Mouse (Mus musculus): ENCODE data around the gene Thap3.

DNA sequence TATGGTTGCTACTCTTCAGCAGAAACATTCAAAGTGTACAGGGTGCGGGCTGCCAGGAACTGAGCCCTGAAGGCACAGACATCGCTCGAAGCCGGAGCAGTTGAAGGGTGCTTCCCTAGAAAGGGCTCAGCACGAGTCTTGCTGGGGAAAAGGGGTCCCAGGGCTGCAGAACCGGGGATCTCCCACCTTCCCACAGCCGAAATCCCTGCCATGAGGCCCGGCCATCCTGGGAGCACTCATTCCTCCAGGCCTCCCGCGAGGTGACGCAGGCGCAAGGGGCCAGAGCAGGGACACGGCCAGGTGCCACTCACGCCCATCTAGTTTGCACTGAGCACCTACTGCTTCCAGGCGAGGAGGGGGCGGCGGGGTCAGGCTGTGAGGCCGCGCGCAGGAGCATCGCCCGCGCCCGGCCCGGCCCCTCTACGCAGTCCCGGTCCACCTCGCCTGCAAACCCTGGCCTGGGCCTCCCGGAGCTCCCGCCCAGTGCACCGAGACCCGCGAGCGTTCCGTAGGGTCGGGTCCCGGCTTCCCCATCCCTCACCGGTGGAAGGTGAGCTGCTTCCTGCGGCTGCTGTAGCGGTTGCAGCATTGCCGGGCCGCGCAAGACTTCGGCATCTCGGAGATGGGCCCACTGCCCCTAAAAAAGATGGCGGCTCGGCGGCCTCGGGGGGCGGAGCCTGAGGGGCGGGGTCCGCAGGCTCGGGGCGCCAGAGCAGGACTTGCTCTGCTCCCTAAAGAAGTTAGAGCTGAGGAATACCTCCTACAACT, at the start of gene Thap3:
- TF ChIP-seq CTCF (IDR thresholded peaks at IDR 0.05; ENCODE audit: low read depth) = no peak
- no peak for TF ChIP-seq EP300 (optimal IDR thresholded peaks at IDR 0.05)
